Mouse (Mus musculus) frontal cortex, adult 2 months (tissue): Measurements from ENCODE around the gene Slc4a5. TPM values are rescaled to one million over a fixed set of nuclear protein-coding genes. Genes with fewer than 3 reads are reported as not detected.

ENCODE experiments used
- DNase-seq, 2 experiments: peaks; one replicate each; pipeline ENCODE4 v3.0.0; 2022; ENCODE audit warnings: low spot score in 1 of 2; ENCODE audit errors: extremely low spot score in 1 of 2
- polyA plus RNA-seq: library from polyadenylated mRNA; depleted of rRNA; stranded (reverse); fragments of >200 nt; gene quantifications from 2 replicates; pipeline ENCODE4 v1.2.3, GENCODE M21; 2012; rRNA removed

The Slc4a5 gene
- polyA plus RNA-seq = 0.04 and 0.21 TPM in 2 replicates

DNA sequence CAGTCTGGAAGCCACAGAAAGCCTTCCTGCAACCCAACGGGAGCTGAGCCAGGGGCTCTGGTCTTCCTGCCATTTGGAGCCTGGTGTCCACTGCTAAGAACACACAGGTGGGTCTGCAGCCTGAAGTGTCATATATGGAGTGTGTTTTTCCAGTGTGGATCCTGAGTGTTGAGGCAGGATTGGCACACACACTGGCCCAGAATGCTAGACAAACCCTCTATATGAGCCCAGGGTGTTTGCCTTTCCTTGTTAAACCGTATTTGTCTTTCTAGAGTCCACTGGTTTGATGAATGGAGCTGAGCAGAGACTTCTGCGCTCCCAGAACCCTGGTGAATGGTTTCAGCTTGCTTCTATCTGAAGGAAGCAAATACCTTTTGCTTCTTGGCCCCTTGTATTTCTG lies at the start of gene Slc4a5:
Gene Slc4a5 (plus strand): TSS at position 15 of the 400 bp plus-strand sequence.
- DNase-seq = no peak

DNA sequence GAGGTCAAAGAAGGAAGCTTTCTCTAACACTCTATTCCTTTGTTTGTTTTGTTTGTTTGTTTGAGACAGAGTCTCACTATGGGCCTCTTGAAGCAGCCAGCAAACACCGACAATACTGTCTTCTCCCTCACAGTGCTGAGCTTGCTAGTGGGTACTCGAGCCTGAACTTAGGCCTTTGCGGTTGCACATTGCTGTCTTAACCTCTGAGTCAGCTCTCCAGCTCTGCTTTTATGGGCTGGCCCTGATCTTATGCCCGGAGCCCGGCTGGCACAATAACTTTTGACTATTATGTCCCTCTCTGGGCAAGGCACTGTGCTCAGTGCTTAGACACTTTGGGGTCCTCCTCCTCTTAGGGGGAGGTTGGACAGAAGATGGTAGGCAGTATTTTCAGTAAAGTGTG lies 49.8 kb upstream of the Slc4a5 start:
- no peak for DNase-seq

DNA sequence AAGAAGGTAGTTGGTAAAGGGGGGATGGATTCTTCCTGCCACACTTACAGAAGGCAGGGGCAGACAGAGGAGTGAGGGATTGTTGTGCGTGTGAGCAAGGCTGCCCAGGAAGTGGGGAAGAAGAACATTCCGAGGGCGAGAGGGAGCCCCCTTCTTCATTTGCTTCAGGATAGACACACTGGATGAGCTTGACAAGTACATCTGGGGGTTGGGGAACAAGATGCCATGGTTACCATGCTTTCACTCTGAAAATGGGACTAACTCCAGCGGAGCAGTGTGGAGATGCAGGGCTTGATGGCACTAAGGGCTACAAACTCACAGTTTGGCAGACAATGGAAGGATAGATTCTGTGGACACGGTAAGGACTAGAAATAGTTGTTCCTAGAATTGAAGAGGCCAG lies 48.6 kb upstream of the Slc4a5 start:
- no peak for DNase-seq

DNA sequence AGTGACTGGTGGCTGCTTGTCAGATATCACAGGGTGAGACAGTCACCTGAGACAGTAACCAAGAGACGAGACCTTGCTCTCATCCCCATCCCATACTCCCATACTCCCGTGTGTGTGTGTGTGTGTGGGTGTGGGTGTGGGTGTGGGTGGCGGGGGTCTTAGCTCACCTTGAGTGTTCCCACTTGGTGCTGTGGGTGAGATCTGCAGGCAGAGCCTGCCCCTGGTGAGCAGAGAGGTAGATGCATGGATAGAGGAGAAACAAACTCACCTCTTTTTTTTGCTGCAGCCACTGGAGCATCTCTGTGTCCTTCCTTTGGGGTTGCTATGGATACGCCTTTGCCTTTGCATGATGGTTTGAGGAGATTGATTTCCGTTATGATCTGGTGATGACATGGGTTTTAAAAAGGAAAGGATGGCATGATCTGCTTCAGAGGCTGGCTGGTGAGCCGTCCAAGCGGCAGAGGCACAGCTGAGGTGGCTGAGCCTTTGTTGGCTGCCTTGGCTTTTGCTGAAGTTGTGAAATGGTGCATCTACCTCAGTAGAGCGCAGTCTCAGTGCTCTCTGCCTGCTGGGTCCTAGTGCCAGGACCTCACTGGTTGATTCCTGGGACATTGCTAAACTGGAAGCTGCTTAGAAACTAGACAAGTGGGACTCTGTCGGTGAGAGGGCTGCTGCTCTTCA lies 47.2 kb upstream of the Slc4a5 start:
- peak; percentile 72 to 82 for DNase-seq

DNA sequence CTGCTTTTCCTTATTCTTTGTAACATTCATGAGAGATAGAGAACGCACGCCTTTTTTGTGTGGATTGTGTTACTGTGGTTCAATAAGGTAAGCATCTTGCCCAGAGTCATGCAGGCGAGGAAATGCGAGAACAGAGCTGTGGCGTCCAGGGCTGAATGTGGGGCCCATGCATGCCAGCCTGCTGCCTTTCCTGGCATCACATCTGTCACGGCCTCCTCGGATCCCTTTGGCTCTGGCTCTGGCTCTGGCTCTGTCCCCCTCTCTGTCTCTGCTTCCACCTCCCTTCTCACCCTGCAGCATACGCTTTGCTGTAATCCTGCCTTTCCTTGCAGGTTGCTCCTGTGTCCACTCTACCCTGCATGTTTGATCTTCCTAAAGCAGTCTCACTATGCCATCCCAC lies 43.6 kb upstream of the Slc4a5 start:
- no peak for DNase-seq

DNA sequence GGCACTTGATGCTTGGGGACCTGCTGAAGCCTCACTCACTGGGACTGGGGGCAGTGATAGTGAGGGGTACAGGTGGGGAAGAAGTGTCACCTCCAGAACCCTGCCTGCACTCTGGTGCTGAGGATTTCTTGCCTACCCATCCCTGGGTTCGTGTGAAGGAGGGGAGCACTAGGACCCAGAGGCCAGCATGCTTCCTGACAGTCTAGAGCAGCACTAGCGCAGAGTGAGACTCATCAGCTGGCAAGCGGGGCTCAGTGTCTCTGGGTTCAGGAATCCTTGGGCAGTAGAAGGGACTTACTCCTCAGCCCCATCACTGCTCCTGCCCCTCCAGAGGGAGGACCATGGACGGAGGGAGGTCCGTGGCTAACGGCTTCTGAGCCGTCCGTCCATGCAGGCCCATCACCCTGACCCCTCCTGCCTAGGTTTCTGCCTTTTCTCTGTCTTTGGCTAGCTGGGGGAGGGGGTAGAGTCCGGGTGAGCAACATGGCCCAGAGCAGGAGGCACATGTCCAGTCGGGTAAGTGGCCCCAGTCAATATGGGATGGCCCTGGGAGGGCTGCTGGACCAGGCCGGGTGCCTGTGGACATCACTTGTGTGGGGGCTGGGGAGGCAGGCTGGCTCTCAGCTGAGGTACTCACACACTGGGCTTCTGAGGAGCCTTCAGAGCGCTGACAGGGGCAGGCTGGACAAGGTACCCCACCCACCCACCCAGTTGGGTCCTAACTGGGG lies 40.1 kb upstream of the Slc4a5 start:
- peak; percentile 59 to 85 for DNase-seq

DNA sequence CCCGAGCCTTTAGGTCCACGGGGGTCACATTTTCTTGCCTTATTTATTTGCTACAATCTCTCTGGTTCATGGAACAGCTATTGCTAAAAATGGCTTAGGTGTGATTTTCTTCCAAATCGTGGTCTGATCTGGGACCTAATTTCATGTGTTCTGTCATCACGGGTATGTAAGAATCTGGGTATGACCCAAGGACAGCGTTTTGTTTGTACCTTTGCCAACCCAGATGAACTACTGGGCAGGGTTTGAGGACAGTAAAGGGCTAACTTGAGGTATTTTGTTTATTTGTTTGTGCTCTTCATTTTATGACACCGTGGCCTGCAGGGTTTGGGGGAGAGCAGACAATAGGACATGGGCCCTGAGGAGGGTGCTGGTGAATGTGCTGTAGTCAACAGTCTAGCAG lies 39.0 kb upstream of the Slc4a5 start:
- DNase-seq = no peak

DNA sequence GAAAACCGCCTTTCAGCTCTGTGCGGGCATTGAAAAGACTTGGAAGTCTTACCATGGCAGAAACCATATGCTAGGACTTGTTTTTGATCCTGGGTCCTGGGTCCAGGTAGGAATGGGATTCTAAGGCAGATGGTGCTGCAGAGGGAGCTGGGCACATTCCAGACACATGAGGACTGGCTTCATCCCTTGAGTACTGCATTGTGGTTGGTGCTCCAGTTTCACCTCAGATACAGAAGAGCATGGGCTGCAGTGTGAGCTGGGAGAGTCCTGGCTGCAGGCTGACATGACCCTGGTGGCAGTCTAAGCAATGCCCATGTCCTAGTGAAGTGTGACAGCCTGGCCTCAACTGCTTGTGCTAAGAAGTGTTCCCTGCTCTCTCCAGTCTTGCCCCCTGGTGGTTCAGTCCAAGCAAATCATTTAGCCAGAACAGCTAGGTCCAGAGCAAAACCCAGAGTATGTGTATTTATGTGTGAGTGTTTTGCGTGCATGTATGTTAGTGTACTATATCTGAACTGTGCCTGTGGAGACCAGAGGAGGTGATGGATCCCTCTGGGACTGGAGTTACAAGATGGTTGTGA lies 34.7 kb upstream of the Slc4a5 start:
- DNase-seq = no peak

DNA sequence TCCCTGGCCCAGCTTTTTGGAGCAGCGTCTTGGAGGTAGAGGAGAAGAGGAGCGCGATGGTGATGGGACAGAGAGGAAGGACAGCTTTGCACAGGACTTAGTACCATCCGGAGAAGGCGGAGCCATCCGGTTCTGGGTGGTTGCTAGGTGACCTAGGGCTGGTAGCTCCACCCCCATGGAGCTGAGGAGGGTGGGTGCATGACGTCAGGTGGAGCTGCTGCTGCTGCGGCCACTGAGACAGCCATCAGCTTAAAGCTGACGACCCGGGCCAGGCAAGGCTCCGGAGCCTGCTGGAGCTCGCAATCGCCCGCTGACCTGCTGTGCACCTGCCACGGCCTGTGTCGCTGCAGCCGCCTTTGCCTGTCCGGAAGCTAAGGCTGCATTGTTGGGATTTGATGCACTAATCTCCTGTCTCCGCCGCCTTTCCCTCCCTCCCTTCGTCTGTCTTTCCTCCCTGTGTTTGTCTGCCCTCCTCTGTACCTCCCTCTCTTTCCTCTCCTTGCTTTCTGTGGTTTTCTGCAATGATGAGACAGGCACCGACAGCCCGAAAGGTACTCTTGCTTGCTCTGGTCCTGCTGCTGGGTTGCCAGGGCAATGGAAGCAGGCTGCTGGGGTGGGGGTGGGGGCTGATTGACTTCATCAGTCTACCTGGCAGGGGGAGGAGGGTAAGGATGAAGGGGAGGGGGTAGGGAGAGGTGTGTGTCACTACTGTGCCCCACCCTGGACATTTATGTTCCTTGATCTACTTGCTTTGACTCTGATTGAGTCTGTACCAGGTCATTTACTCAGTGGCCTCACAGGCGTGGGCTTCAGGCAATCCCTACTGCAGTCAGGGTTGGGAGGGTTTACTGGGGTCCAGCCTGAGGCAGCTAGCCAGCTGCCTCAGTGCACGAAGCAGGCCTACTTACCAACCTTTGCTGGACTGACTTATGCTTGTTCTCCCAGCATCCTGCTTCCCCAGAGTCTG lies 33.5 kb upstream of the Slc4a5 start:
- peak; percentile 89 to 91 for DNase-seq

DNA sequence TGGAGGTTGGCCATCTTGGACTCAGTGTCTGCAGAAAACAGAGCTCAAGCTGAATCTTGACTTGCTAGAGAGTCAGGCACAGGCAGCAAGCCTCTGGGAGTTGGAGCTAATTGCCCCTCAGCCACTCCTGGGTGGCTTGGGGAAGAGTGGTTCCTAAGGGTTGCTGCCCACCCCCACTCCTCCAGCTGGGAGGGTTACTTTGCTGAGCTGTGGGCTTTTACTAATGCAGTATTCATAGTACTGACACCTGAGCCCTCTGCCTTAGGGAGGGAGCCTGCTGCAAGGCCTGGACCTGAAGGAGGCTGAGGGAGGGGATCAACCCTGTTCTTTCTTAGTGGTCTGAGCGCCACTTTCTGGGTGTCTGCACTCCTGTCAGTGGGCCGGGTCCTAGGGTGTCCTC lies 32.7 kb upstream of the Slc4a5 start:
- no peak for DNase-seq

DNA sequence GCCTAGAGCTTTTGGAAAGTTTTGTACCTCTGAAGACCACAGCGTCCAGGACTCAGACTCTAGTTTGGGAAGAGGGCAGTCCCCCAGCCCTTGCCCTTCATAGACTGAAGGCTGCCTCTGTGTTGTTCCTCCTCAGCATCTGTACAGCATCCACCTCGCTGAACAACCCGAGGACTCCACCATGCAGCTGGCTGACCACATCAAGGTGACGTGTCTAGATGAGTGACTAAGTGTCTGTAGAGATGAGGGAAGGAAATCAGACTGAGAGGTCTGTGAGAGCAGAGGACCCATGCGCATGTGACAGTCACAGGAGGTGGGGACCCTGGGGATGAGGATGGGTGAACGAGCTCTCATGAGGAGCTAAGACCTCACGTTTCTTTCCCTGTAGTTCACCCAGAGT lies 26.1 kb upstream of the Slc4a5 start:
- no peak for DNase-seq

DNA sequence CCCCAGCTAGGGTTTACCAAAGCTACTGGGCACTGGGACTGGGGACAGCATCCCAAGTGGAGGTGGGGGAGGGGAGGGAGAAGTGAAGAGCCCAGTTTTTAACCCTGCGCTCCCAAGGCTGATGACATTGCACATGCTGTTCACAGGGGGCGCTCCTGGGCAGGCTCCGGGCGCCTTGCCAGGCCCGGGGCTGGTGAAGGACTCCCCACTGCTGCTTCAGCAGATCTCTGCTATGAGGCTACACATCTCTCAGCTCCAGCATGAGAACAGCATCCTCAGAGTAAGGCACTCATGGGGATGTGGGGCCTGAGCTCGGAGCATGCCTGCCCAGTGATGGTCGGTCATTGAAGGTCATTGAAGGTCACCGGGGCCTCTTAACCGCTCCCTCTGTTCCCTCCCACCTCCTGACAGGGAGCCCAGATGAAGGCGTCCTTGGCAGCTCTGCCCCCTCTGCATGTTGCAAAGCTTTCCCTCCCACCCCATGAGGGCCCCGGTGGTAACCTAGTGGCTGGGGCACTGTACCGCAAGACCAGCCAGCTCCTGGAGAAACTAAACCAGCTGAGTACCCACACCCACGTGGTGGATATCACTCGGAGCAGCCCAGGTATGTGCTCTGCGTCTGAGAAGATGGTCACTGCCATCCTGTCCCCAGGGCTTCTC lies 22.2 kb upstream of the Slc4a5 start:
- peak in 1 of 2 experiments; percentile 80 for DNase-seq

DNA sequence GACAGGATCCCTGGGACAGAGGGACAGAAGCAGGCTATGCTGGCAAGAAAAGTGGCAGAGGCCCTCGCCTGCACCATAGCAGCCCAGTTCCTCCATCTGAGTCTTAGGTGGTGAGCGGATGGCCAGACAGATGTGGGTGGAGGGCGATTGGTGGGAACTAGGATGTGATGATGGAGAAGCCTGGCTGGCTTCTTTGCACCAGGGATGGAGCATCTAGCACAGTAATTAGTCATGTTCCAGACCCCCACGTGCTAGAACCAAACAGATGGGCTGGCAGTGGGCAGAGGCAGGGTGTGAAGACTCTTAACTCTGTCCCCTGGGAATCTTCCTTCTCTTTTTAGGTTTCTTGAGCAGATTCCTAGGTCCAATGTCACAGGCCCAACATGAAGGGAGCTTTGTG lies 16.3 kb upstream of the Slc4a5 start:
- DNase-seq = no peak

DNA sequence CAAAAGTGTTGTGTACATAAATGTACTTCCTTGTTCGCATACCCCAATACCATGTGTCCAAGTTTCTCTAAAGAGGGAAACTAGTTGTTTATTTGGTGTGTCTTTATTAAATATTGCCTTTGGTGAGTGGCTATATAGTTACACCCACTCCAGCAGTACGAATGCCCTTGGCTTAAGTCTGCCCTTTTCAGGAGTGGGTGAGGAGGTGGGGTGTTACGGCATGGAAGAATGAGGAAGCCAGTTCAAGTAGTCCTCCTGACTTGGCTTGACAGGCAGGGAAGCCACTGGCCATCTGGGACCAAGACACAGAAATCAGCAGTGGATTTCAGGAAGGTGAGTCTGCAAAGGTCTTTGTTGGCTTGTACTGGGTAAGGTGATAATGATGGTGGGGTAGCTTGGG lies 13.8 kb upstream of the Slc4a5 start:
- DNase-seq = no peak

DNA sequence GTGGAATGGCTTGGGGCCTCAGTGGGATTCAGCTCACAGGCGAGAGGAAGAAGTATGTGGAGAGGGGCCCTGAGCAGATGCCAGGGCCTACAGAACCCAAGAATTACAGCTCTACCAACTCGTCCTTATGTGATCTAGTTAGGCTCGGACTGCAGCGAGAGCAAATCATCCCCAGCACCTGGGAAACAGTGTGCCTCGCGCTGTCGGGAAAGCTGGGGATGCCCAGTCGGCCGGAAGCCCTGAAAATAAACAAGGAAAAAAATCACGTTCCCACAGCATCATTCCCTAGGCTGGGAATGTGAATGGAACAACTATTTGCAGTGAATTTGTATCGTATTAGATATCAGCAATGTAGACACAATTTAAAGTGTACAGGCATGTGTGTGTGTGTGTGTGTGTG lies 13.3 kb upstream of the Slc4a5 start:
- DNase-seq = no peak

DNA sequence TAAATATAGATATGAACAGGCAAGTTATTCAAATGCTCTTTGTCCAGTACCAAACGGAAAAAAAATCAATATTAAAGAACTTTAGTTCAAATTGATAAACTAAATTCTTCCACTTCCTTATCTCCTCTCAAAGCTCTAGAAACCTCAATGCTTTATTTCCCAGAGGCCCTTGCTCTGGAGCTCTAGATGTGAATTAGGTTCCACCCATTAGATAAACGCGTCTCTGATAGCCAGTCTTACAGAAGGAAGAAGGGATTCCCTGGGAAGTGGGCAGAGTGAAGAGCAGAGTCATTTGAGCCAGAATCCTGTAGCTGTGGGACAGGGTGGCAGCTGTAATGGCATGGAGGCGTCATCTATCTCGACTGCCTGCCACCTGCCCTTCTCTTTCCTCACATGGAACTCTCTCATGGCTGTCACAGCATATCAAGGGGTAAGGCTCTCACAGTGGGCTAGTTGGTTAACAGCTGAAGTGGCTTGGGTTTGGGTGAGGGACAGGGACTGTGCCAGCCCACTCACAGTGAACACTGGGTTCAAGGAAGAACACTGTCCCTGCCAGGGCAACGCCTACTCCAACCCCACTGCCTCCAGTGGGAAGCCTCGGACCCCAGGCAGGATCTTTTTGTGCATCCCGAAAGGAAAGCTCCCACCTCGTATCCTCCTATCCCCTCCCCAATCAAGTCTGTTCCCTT lies 12.1 kb upstream of the Slc4a5 start:
- DNase-seq = no peak

DNA sequence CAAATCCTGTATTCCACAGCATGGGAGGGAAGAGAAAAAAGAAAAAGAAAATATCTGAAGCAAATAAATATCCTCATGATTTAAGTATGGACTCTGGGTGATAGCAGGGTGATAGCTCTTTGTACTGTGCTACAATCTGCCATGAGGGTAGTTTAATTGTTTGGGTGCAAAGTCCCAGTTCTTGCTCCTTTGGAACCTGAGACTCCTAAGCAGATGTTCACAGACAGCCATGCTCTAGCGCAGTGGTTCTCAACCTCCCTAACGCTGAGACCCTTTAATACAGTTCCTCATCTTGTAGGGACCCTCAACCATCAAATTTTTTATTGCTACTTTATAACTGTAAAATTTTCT lies 11.6 kb upstream of the Slc4a5 start:
- no peak for DNase-seq

DNA sequence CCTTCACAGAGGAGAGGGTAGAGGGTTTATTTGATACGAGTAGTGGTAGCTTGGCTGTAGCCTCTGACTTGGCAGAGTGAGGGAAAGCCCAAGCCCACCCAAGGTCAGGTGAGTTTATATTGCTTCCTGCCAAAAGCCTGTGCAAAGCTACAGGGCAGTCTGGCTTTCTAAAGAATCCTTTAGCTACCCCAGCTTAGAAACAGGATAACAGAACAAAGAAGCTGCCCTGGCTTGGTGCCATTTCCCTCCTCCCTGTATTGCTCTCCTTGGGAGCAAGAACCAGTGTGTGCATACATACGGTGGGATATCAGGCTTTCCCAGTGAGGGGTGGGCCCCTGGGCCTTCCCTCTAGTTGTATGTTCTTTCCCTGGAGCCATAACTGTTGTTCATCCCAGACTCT lies 9.1 kb upstream of the Slc4a5 start:
- DNase-seq = no peak

DNA sequence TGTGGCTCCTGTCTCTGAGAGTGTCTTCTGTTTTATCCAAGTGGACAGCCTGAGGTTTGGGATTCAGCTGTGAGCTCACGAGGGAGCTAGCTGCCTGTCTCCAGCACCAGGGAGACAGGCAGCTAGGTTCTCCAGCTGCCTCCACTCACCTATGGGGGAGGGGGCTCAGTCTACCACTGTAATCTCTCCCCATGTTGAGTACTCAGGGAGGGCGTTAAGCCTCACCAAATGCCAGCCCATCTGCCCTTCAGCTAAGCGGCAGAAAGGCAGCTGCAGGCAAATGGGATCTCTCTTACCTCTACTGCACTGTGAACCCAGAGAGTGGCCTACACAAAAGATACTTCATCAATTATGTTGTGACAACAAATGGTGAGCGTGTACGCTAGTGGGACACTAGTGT lies 8.1 kb upstream of the Slc4a5 start:
- no peak for DNase-seq
